Mouse (Mus musculus) CD4-positive, CD25-positive, alpha-beta regulatory T cell, adult 4 months (primary cell): ENCODE measurements at regions not wholly inside any gene's neighbourhood (a gene's known extent, or its start where the extent isn't known, plus 50 kb on each side); places are given as distances from the start of the nearest gene placed in this dataset.
A peak's percentile ranks its signal among the peaks of the same experiment; 100 is the strongest.

ENCODE experiments used
- ATAC-seq: one replicate; pipeline ENCODE4 v1.8.0; 2017

DNA sequence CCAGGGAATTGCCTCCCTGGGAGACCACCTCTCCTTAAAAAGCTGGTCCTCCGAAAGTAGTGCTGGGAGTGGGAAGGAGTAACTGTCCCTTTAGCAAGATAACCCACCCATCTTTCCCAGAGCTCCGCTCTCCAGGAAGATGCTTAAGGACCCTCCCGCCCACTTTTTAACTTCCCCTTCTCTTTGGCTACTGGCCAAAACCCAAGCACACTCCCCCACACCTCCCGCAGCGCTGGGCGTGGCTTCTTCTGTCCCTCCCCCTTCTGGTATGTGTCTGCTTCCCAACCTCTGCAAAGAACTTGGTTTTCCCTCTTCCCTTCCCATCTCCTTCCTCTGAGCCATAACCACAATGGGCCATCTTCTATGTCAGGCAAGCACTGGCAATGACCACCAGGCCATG lies 85.4 kb downstream of the Rpap3 start:
- no peak for ATAC-seq

DNA sequence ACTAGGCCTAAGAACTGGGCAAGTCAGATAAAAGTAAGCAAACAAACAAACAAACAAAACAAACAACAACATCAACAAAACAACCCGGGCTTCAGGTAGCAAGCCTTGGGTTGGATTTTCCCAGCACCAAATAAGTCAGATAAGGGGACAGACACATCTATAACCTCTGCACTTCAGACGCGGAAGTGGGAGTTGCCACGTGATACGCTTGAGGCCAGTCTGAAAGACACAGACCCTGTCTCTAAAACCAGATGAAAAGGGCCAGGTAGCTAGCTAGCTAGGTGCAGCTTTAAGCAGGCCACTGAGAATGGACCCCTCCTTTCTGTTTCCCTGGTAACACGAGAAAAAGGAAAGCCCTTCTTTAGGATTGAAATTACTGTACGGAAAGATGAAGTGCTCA lies 85.9 kb downstream of the Rpap3 start:
- no peak for ATAC-seq

DNA sequence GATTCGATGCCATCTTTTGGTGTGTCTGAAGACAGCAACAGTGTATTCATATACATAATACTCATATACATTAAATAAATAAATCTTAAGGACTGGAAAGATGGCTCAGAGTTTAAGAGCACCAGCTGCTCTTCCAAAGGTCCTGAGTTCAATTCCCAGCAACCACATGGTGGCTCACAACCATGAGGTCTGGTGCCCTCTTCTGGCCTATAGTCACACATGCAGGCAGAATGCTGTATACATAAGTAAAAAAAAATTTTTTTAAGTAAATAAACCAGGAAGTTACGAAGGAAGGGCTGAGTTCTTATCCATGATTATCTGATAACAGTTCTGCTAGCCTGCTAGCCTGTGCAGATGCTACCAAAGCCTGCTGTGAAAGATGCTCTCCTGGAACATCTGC lies 93.3 kb downstream of the Rpap3 start:
- ATAC-seq: no peak

DNA sequence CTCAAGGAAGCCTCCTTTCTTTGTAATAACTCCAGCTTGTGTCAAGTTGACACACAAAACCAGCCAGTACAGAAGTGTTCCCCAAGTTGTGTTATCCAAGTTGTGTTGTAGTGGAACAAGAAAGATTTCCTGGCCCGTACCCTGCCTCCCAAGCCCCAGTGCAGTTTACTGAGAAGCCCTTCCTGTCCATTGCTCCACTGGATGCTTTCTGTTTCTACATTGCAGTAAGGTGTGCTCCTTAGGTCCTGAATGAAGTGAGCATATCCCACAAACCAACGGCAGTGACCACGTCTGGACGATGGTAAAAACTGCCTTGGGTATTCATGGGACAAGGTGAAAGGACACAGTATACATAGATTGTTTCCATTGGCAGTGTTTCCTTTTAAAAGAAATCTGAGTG lies 94.9 kb downstream of the Rpap3 start:
- no peak for ATAC-seq

DNA sequence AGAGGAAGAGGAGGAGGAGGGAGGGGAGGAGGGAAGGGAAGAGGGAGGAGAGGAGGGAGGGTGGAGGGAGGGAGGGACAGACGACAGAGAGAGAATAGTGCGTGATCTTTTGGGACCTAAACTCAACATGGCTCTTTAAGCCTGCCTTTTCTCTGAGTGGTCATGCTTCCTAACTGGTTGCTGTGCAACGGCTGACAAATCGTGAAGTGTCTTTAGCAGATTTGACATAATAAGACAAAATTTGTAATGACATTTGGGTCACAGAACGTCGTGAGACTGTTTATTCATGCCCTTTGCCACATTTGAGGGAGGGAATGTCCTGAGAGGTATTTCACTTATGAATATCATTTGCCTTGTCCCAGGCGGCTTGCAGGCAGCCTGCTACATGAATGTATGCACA lies 96.1 kb downstream of the Rpap3 start:
- ATAC-seq: no peak

DNA sequence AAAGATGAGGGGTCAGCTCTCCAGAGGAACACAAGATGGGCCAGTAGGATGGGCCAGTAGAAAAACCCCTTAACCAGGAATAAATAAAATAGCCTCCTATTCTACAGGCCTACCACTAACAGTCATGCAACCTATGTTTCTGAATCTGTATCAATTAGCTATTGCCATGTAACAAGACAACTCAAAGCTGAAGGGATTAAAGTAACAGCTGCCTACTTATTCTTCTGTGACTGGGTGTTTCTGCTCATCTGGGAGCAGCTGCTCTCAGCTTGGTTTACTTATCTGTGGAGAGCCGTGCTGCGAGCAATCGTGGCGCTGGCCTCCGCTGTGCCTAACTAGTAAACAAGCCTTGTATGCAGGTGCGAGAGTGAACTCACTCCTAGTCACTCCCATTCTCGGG lies 97.0 kb downstream of the Rpap3 start:
- ATAC-seq: no peak

DNA sequence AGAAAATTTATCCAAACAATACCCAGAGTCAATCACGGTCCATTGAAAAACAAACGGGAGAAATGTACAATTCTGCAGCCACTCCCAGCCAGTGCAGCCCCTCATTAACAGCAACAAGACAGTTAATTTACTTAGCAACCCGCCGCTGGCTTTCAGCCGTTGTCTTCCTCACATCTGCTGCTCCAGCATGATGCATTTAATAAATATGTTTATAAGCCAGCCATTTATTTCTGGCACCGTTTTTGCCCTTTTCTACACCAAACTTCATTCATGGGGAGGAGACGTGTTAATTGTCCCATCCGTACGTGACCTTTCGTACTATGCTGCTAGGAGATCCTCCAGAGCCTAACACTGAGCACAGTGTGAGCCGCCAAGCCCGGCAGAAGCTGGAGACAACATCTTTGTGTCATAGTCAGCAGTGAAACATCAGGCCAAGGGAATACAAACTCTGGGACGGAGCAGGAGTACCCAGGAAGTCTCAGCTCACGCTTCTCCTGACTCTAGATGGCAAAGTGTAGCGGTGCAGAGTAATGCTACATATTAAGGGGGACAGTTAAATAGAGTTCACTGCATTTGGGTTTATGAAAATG lies 97.9 kb downstream of the Rpap3 start:
- no peak for ATAC-seq

DNA sequence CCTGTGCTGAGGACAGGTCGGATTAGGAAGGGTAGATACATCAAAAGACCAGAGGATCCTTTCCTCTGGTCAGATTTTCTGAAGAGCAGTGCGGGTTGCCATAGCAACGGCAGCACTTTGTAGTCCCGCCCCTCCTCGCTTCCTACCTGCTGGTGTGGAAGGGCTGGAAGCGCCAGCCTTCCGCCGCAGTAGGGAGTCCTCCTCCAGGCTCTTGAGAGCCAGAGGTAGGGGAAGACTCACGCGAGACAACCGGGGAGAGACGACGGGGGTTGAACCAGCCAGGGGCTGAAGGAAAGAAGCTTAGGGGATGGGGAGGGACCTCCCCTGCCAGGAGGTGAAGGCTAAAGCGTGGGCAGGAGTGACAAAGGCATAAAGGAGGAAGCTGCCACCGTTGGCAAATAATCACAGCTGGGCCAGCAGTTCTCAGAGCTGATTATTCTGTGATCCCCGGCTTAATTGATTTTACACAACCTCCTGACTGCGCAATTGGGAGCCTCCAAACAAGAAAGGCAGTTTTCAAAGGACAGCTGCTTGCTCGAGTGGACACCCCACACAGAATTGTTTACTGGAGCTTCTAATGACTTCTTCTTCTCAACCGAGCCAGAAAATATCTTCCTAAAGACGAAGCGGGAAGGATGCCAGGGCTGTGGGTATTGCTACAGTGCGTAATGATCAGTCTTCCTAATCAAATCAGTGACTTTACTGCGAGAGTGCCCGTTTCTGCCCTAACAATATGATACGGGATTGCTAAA lies 98.8 kb downstream of the Rpap3 start:
- peak; percentile 90 for ATAC-seq

DNA sequence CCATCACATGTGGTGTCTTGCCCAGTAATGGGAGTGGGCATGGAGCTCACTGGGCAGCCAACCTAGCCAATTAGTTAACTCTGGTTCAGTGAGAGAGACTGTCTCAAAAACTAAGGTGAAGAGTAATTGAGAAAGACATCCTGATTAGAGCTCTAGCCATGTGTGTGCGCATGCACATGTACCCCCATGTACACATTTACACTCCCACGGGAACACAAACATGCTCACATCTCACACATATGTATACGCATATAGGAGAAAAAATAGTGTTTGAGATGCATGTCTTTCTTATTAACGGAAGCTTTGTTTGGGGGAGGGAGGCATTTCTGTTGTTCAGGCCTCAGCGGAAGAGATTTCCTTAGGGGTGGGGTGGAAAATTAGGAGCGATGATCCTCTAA lies 99.4 kb downstream of the Rpap3 start:
- ATAC-seq: peak; percentile 28

DNA sequence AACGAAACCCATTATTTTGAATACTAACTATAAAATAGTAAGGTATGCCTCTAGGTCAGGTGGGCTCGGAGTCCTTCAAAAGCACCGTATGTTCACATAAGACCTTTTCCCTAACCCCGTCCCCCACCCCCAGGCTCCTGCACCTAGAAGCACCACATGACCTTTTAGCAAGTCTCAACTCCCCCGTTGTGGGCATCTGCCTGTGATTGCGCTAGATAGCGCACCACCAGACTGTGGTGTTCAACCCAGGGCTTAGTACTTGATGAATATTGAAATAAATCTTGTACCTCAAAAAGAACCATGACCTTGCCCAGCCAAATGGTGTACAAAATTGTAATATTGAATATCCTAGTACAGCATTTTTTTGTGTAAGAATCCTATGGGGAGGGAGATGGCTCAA lies 99.8 kb downstream of the Rpap3 start:
- ATAC-seq: peak; percentile 28

DNA sequence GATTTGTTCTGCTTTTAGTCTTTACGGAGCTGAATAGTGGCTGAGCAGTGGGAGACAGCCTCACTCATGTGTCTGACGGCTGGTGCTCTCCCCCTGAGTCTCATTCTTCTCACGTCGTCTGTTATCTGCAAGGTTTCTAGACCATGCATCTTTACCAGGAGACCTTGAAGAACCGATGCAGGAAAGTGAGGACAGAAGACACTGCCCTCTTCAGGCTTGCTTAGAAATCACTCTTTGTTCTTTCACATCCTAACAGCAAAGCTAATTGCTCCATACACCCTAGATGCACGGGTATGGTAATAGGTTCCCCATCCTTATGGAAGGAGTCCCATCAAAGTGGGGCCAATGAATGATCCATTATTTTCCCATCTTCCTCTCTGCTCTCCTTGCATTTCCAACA lies 102.1 kb downstream of the Rpap3 start:
- ATAC-seq: no peak

DNA sequence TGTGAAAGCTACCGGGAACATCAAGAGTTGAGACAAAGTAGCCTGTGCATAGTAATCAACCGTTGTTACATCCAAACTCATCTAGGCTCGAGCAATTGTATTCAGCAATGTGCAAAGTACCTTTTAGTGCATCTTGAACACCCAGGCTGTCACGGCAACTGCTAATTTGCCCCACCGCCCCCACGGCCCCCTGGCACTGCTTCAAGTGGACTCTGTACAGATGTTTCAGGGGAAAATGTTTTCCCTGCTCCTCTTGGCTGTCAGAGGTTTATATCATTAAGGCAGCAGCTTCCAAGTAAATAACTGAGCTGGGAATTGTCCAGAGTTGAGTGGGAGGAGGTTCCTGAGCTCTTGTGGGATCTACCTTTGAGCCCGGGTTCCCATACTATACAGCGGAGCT lies 107.4 kb downstream of the Rpap3 start:
- ATAC-seq: no peak

DNA sequence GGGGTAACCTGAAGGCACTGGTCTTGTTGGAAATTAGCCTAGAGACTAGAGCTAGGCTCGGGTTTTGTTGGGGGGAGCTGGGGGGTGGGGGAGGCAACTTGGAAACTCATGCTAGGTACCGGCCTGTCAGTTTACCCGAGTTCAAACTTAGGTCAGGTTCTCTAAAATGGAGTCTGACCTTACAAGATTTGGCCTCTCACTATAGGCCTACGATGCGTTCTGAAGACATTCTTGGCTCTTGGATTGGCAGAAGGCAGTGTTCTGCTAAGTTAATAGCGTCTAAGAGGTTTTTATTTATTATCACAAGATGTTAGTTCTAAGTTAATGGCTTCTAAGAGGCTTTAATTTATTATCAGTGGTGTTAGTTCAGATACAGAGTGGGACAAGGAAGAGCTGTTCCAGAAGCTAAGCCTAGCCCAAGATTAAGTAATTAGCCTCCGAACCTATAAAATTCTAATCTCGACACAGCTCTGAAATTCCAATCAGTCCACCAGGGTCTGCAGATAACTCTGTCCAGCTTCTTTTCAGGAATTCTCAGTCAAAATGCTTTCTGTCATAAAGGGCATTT lies 109.0 kb downstream of the Rpap3 start:
- ATAC-seq: no peak

DNA sequence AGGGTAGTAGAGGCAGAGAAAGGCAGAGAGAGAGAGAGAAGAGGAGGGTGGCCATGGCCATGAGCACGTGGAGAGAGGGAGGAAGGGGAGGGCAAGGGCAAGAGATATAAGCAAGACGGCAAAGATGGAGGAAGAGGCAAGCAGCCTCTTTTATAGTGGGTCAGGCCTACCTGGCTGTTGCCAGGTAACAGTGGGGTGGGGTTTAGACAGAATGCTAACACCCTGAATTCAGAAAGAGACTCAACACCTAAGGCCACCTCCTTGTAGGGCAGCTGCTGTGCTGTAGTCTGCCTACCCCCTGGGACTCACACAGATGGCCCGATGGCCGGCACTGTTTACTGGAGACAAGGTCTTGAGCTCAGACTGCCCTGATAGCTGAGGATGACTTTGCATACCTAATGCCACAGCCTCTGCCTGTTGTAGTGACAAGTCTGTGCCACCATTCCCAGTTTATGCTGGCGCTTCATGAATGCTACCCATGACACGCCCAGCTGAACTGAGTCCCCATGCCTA lies 110.3 kb downstream of the Rpap3 start:
- no peak for ATAC-seq

DNA sequence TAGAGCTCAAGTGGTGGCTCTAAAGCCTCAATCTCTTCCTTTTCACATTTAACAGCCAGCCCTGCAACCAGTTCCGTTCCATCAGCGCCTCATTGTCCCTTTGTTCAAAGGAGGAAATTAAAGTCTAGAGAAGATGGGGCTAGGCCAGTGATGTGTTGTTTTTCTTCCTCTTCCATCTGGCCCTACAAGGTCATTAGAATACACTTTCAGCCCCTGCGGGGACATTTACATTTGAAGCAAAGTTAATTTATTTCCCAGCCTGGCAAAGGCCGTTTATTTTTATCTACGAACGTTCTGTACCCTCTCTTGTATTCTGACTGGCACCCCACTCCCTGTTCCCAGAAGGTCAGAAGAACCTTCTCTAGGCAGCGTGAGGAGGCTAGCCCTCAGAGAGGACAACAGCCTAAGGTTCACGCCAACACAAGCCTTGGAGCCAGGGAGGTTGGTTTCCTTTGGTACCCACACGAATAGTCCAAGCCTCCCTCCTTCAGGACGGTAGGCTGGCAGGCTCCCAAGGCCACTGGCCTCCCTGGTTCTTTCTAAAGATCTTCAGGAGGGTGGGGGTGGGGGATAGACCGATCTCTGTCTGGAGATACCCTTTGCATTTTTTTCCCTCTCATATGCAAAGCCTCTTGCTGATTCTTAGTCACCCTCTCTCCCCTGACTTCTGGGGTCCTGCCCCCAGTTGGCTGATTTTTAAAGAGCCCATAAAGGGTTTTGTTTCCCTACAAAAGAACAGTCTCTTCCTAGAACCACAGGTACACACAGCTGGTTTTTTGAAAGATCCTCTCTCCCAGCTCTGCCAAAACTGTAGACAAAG lies 111.6 kb downstream of the Rpap3 start:
- no peak for ATAC-seq

DNA sequence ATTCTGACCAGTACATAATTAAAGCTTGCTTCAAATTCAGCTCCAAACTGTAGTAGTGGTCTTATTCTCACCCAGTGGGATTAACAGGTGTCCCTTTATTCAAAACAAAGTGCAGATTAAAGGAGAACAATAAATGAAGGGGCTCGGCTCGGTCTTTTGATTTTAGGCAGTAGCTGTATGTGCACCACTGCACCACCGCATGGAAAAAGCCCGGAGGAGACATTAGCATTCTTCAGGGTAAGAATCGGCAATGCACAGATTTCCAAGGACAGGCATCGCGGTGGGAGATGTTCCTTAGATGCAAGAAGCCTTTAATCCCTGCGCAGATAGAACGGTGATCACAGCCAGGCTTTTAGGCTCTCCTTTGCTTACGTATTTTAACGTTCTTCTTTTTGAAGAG lies 112.8 kb downstream of the Rpap3 start:
- ATAC-seq: no peak

DNA sequence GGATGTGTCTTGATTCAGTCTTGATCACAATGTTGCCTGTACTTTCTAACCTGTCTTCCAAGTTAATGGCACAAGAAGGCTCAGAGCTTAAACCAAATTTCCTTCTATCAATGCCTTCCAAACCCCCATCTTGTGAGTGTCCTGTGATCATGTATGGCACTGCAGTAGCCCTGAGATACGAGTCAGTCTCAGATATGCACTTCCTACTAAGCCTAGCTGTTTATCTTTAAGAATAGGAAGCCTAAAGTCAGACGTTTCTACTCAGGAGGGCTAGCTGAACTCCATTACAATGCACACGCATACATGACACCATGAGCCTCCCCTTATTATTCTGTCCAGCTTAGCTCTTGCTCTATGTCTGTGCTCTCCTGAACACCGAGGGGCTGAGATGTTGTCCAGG lies 114.2 kb downstream of the Rpap3 start:
- no peak for ATAC-seq

DNA sequence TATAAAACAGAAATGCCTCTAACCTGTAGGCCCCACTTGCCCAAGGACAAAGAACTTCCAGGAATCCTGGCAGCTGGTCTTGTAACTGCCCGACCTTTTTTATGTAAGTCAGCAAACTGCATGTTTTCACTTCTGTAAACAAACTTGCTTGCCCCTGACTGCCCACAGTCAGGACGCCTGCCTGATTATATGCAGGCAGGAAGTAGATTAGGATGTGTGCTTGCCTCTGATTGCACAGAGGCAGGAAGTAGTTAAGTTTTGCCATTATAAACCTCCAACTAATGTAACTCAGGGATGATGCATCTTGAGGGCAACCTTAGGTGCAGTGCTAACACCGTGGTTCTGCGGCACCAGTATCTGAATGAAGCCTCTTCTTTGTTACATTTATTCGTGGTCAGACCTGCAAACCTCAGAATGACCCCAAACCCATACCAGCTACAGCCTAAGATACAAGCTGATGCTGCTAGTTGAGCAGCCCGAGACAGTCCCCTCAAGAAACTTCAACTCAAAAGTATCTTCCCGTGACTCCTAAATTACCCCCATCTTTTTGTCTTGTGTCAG lies 114.8 kb downstream of the Rpap3 start:
- peak; percentile 63 for ATAC-seq

DNA sequence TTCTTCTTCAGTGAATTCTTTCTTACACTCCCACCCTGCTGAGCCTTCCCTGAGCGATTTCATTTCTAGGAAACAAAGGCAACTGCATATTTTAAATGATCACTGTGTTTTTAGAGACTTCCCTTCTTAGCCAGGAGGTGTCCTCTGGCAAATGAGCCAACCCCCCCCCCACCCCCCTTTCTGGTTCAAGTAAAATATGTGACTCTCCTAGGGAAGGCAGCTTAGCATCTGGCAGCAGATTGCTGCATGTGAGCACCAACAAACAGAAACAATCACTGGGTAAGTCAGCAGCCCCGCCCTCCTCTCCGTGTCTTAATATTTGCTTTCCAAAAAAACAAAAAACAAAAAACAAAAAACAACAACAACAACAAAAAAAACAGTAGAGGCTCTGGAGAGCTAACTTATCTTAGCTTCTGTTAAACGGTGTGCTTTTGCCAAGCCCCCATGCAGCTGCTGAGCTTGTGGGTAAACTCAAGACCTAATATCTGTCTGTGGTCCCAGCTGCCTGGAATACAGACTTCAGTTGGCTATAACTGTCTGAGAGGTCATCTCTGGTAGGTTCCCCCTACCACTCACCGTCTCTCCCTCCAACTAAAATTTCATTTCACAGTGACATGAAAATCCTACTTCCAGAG lies 117.9 kb downstream of the Rpap3 start:
- no peak for ATAC-seq

DNA sequence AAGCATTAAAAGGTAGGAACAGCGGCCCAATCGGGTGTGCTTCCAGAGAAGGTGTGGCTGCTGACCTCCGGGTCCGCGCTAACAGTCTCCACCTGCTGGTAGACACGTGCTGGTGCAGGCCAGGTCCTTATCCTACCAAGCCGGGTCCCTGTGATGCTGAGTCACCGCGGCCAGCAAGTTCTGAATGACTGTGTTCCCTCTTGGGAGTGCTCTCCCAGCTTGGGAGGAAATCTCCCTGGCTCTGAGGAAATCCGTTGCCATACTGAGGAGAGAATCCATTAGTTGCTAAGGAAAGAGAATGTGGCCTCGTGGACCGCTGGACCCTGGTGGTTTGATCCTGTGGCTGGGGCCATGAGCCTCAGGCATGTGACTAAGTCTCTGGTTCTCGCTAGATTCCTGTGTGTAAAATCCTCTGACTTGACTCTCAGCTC lies 123.9 kb downstream of the Rpap3 start:
- ATAC-seq: peak; percentile 44

DNA sequence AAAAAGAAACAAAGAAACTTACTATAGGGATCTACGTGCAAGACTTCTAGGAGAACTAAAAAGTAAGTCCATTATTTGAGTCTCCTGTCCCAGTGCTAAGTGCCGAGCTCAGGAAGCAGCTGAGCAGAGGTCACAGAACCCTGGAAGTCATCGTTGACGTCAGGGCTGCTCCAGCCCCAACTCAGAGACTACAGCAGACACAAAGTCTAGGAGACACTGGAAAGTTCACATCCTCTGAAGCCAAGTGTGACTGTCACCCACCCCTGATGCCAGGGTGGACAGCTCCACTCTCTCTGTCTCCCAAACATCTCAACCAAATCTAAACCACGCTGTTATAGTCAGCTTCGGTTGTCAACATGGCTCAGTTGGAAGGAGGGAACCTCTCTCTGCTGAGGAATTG lies 124.9 kb downstream of the Rpap3 start:
- ATAC-seq: no peak

DNA sequence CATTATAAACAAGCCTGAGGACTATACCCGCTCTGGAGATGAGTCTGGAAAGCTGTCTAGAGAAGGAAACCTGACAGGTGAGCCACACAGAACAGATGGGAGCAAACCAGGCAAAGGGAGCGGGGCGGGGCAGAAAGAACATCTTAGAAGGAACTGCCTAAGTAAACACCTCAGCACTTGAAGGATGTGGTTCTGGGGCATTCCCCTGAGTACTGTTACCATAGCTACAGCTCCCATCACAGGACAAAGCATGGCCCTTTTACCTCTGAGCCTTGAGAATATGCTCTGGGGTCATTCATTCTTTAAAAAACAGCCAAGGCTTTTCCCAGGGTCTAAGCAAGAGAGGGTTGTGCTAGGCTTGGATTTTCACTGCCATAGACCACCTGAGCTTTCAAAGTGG lies 127.6 kb downstream of the Rpap3 start:
- peak; percentile 96 for ATAC-seq

DNA sequence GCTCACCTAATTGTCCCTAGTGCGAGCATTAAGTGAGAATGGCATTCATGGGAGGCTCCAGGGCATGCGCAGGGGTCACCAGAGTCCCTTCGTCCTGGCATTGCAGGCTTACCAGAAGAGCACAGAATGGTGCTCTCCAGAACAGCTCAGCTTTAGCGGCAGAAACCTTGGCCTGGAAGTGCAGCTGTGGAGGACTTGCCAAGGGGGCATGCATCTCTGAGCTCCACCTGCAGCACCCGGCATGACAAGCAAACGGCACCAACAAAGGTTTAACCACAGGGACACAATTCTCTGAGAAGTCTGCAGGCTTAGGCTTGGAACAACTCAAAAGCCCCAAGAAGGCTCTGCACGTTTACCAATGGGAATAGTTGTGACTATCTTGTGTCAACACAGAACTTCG lies 128.4 kb downstream of the Rpap3 start:
- no peak for ATAC-seq
